Mouse (Mus musculus) bone marrow, adult 2 months (tissue): ENCODE measurements at regions not wholly inside any gene's neighbourhood (a gene's known extent, or its start where the extent isn't known, plus 50 kb on each side); places are given as distances from the start of the nearest gene placed in this dataset.

Experiments
- CTCF ChIP-seq: fragments of 200-500 bp; IDR thresholded peaks from 2 replicates; pipeline ENCODE4 v1.5.1; 2011; ENCODE audit warnings: low read length, control low read depth; ENCODE audit not compliant: control insufficient read depth, insufficient read depth
- POLR2A ChIP-seq: fragments of 200-500 bp; IDR thresholded peaks from 2 replicates; pipeline ENCODE4 v1.6.1; 2011; ENCODE audit warnings: low read depth, mild to moderate bottlenecking, control low read depth, low read length, borderline replicate concordance; ENCODE audit not compliant: control insufficient read depth

GRCm38 (mm10) chr4:54563075-54563474 is 381.8 kb upstream of the Zfp462 start:
- TF ChIP-seq CTCF (no peak), POLR2A (no peak)
